Mouse (Mus musculus) olfactory bulb, adult 2 months (tissue): ENCODE measurements around the gene Ap1g2. TPM values are rescaled to one million over a fixed set of nuclear protein-coding genes. Genes with fewer than 3 reads are reported as not detected.

Experiments
- H3K27ac ChIP-seq: fragments of 200-500 bp; 2 replicates; pipeline ENCODE4 v1.5.1; 2012; ENCODE audit warnings: low read depth, low read length; ENCODE audit not compliant: insufficient read depth
- H3K4me1 ChIP-seq: fragments of 200-500 bp; 2 replicates; pipeline ENCODE4 v1.6.1; 2012; ENCODE audit warnings: low read length; ENCODE audit not compliant: control insufficient read depth, insufficient read depth
- H3K4me3 ChIP-seq: fragments of 200-500 bp; 2 replicates; pipeline ENCODE4 v1.5.1; 2012; ENCODE audit warnings: mild to moderate bottlenecking, low read depth, low read length, moderate library complexity; ENCODE audit not compliant: insufficient read depth
- CTCF ChIP-seq: fragments of 200-500 bp; IDR thresholded peaks from 2 replicates; pipeline ENCODE4 v1.5.1; 2012; ENCODE audit warnings: low read depth, mild to moderate bottlenecking, low read length, moderate library complexity; ENCODE audit not compliant: insufficient read depth
- POLR2A ChIP-seq: fragments of 200-500 bp; IDR thresholded peaks from 2 replicates; pipeline ENCODE4 v1.6.1; 2012; ENCODE audit warnings: mild to moderate bottlenecking, low read depth, low read length, moderate library complexity; ENCODE audit not compliant: insufficient read depth
- WGBS: fragments of 180-500 bp; shearing (Covaris S2); methylation state at CpG from one replicate; pipeline ENCODE4 v1.1.7; 2018; 5-methylcytosine and 5-hydroxymethylcytosine counted together
- polyA plus RNA-seq: library from polyadenylated mRNA; stranded (reverse); fragments of >200 nt; gene quantifications from 2 replicates; pipeline ENCODE4 v1.2.4, GENCODE M21; 2012; ENCODE audit warnings: low replicate concordance; ENCODE audit not compliant: missing spikeins, insufficient read depth, insufficient read length

Ap1g2 gene
- polyA plus RNA-seq, 1 experiment, result not detected

DNA sequence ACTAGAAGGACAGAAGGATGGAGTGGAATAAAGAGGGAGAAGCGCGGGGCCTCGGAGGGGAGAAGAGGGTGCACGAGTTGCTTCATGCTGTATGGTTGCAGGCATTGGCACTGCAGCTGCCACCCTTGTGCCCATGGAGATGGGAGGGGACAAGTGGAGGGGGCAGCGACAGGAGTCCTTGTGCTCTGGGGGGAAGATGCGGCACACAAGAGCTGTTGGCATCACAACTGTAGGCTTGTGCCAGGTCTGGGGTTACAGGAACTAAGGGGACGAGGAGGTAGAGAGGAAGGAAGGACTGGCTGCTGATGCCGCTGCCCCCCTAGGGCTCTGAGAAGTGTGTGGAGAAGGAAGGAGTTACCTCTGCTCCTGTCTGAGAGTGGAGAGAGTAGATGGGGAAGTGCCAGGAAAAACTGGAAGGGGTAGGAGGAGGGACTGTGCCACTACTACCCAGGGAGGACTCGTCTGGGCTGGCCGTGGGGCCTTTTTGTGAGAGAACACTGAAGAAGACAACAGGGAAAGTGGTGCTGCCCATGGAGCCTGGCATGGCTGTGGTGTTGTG, 52.1 kb downstream of the Ap1g2 start:
- Histone ChIP-seq H3K4me1 (peaks cover 30% of the 10 kb centered on the region), H3K27ac (peak overlapping the region; percentile 96), H3K4me3 (peak overlapping the region; percentile 59)
- WGBS, result 13% methylated on average over 10 of the region's 10 CpGs
- TF ChIP-seq POLR2A (no peak), CTCF (no peak)

DNA sequence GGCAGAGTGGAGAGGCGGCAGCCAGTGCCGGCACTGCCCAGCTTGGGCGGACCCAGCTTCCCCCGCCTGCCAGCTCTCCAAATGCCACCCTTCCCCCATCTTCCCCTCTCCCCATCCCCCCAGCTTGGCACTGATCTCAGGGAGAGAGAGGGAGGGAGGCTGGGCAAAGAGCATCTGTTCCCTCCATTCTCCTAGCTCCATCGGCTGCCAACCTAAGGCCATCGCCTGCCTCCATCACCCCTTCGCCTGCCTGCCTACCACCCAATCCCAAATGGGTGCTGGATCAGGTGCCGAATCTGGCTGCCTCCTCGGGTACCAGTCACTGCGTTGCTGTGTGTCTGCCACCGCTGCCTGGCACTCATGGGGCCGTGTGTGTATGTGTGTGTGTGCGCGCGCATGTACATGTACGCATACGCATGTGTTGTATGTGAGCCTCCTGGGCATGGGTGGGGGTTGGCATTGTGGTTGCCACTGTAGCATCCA, 52.6 kb downstream of the Ap1g2 start:
- Histone ChIP-seq H3K27ac (peak overlapping the region; percentile 96), H3K4me1 (peaks cover 30% of the 10 kb centered on the region), H3K4me3 (peak overlapping the region; percentile 59)
- 18% methylated on average over 15 of the region's 17 CpGs for WGBS
- TF ChIP-seq CTCF (no peak), POLR2A (peak; percentile 35; the same call in 1 of the 2 replicates)

DNA sequence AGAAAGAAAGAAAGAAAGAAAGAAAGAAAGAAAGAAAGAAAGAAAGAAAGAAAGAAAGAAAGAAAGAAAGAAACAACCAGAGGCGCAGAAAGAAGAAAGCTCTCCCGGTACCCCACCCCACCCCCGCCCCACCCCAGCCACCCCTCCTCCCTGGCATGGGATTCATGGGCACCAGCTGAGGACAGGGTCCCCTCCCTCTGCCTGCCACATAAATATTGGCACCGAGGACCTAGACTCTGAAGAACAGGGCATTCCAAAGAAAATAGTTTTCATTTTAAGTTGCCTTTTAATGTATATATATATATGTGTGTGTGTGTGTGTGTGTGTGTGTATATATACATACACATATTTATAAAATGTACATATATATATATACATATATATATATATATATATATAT, 53.3 kb downstream of the Ap1g2 start:
- peaks cover 30% of the 10 kb centered on the region for H3K4me1 ChIP-seq
- no peak overlapping the region for H3K27ac ChIP-seq
- H3K4me3 ChIP-seq, result 0 out of 2 replicates have a peak overlapping the region, but pooled peaks have one; percentile 59
- TF ChIP-seq CTCF, result no peak
- no peak for TF ChIP-seq POLR2A
- WGBS, result 7% methylated on average over 4 of the region's 4 CpGs

DNA sequence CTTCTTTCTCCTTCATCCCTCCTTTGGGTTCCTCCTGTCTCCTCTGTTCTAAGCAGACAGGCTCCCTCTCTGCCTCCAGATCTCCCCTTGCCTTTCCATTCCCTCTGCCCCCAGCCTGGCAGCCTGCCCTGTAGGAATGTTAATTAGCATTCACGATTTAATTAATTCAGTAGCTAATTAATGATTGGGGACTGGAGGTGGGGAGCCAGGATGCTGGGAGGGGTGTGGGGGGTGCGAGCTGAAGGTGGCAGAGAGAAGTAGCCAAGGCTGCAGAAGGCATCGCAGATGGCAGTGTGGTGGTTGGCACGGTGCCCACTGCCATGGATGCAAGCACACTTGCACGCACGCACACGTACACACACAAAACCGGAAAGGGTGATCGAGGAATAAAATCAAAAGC, 53.9 kb downstream of the Ap1g2 start:
- H3K27ac ChIP-seq, result 0 out of 2 replicates have a peak overlapping the region, but pooled peaks have one; percentile 30
- WGBS, result 10% methylated on average over 9 of the region's 9 CpGs
- H3K4me1 ChIP-seq, result peaks cover 30% of the 10 kb centered on the region
- no peak overlapping the region for H3K4me3 ChIP-seq
- no peak for TF ChIP-seq POLR2A
- TF ChIP-seq CTCF, result no peak

Other genes starting within 250 kb of the Ap1g2 start
- not detected in 2 replicates for gene Homez, start 235.6 kb downstream of the Ap1g2 start, polyA plus RNA-seq
- not detected in 2 replicates for gene Ppp1r3e, start 229.0 kb downstream of the Ap1g2 start, polyA plus RNA-seq
- 145 TPM in 1 of 2 replicates, not detected in the other for gene Bcl2l2, start 223.2 kb downstream of the Ap1g2 start, polyA plus RNA-seq
- gene Gm20521, start 223.2 kb downstream of the Ap1g2 start, polyA plus RNA-seq, result not detected in 2 replicates
- gene Pabpn1, start 214.1 kb downstream of the Ap1g2 start, polyA plus RNA-seq, result not detected in 2 replicates
- 220 TPM in 1 of 2 replicates, not detected in the other for gene Slc22a17, start 193.5 kb downstream of the Ap1g2 start, polyA plus RNA-seq
- not detected in 2 replicates for gene Efs, start 180.5 kb downstream of the Ap1g2 start, polyA plus RNA-seq
- gene Il25, start 173.9 kb downstream of the Ap1g2 start, polyA plus RNA-seq, result not detected in 2 replicates
- gene Cmtm5, start 170.3 kb downstream of the Ap1g2 start, polyA plus RNA-seq, result not detected in 2 replicates
- not detected in 2 replicates for gene Myh6, start 139.7 kb downstream of the Ap1g2 start, polyA plus RNA-seq
- gene Gm17428, start 129.7 kb downstream of the Ap1g2 start, polyA plus RNA-seq, result not detected in 2 replicates
- not detected in 2 replicates for gene Myh7, start 112.0 kb downstream of the Ap1g2 start, polyA plus RNA-seq
- not detected in 2 replicates for gene Ngdn, start 91.1 kb downstream of the Ap1g2 start, polyA plus RNA-seq
- gene Zfhx2, start 14.3 kb downstream of the Ap1g2 start, polyA plus RNA-seq, result not detected in 2 replicates
- not detected in 2 replicates for gene Thtpa, start 11.8 kb downstream of the Ap1g2 start, polyA plus RNA-seq
- not detected in 2 replicates for gene Jph4, start 10.3 kb upstream of the Ap1g2 start, polyA plus RNA-seq
- not detected in 2 replicates for gene Dhrs2, start 115.4 kb upstream of the Ap1g2 start, polyA plus RNA-seq